Mouse (Mus musculus): ENCODE data around the gene Shisa9. TPM values are rescaled to one million over a fixed set of nuclear protein-coding genes. Genes with fewer than 3 reads are reported as not detected.

Gene Shisa9
- polyA plus RNA-seq, 1 experiment: 0.05 TPM

GRCm38 (mm10) chr16:12259361-12259760 lies 275.4 kb downstream of the Shisa9 start:
- DNase-seq (ENCODE audit: low read depth in 1 of 2, low spot score in 2 of 2): no peak
- no peaks in the 10 kb centered on the region for H3K36me3 ChIP-seq (ENCODE audit: control insufficient read depth, insufficient read depth, low read length)
- no peak overlapping the region for H3K27ac ChIP-seq (ENCODE audit: insufficient read depth, low read length)
- H3K27me3 ChIP-seq (ENCODE audit: control insufficient read depth, insufficient read depth, low read length): no peaks in the 10 kb centered on the region
- H3K4me1 ChIP-seq (ENCODE audit: control insufficient read depth, insufficient read depth, insufficient read length): no peaks in the 10 kb centered on the region
- TF ChIP-seq CTCF (IDR thresholded peaks at IDR 0.05; ENCODE audit: extremely low read depth, insufficient read depth, insufficient read length, insufficient replicate concordance) (no peak), POLR2A (IDR thresholded peaks at IDR 0.05; ENCODE audit: low read depth, low read length) (no peak)
- H3K4me3 ChIP-seq (ENCODE audit: extremely low read depth, insufficient read depth, insufficient read length): no peak overlapping the region
- WGBS: 66% methylated on average over 2 of the region's 2 CpGs

- H3K4me3 ChIP-seq (ENCODE audit: extremely low read depth, insufficient read depth, insufficient read length): no peak overlapping the region
- 91% methylated on average over 2 of the region's 2 CpGs for WGBS
- H3K27ac ChIP-seq (ENCODE audit: insufficient read depth, low read length): no peak overlapping the region
- no peak for DNase-seq (ENCODE audit: low read depth in 1 of 2, low spot score in 2 of 2)
- H3K4me1 ChIP-seq (ENCODE audit: control insufficient read depth, insufficient read depth, insufficient read length): no peaks in the 10 kb centered on the region
- H3K36me3 ChIP-seq (ENCODE audit: control insufficient read depth, insufficient read depth, low read length): no peaks in the 10 kb centered on the region
- H3K27me3 ChIP-seq (ENCODE audit: control insufficient read depth, insufficient read depth, low read length): no peaks in the 10 kb centered on the region
- TF ChIP-seq POLR2A (IDR thresholded peaks at IDR 0.05; ENCODE audit: low read depth, low read length) (no peak), CTCF (IDR thresholded peaks at IDR 0.05; ENCODE audit: extremely low read depth, insufficient read depth, insufficient read length, insufficient replicate concordance) (no peak)
Measured at GRCm38 (mm10) chr16:12265828-12266227, 281.9 kb downstream of the Shisa9 start.

- H3K4me1 ChIP-seq (ENCODE audit: control insufficient read depth, insufficient read depth, insufficient read length): no peaks in the 10 kb centered on the region
- TF ChIP-seq POLR2A (IDR thresholded peaks at IDR 0.05; ENCODE audit: low read depth, low read length) (no peak), CTCF (IDR thresholded peaks at IDR 0.05; ENCODE audit: extremely low read depth, insufficient read depth, insufficient read length, insufficient replicate concordance) (no peak)
- WGBS: 60% methylated on average over 5 of the region's 5 CpGs
Measured at GRCm38 (mm10) chr16:12300523-12300922, 316.6 kb downstream of the Shisa9 start.

DNA sequence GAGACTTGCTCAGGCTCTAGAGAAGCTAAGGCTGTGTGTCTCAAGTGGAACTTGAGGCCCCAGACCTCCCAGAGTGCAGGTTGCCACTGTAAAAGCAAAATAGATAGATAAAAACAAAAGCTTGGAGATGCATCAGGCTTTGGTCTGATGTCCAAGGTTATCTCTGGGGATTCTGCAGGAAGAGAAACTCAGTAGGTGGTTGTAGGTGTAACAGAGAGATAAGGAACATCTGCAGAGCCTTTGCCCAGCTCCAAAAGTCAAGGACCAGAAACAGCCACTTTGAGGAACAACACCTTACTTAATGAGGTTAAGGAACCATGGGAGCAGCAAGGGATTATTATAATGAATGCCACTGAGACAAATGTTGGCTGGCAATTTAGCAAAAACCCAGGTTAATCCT lies 319.5 kb downstream of the Shisa9 start:
- Histone ChIP-seq H3K36me3 (ENCODE audit: control insufficient read depth, insufficient read depth, low read length) (no peaks in the 10 kb centered on the region), H3K4me1 (ENCODE audit: control insufficient read depth, insufficient read depth, insufficient read length) (no peaks in the 10 kb centered on the region), H3K27me3 (ENCODE audit: control insufficient read depth, insufficient read depth, low read length) (no peaks in the 10 kb centered on the region), H3K27ac (ENCODE audit: insufficient read depth, low read length) (no peak overlapping the region), H3K4me3 (ENCODE audit: extremely low read depth, insufficient read depth, insufficient read length) (no peak overlapping the region)
- DNase-seq (ENCODE audit: low read depth in 1 of 2, low spot score in 2 of 2): no peak
- no peak for TF ChIP-seq POLR2A (IDR thresholded peaks at IDR 0.05; ENCODE audit: low read depth, low read length)
- no peak for TF ChIP-seq CTCF (IDR thresholded peaks at IDR 0.05; ENCODE audit: extremely low read depth, insufficient read depth, insufficient read length, insufficient replicate concordance)

More at GRCm38 (mm10) chr16:12300523-12300922, 316.6 kb downstream of the Shisa9 start:
- H3K4me3 ChIP-seq (ENCODE audit: extremely low read depth, insufficient read depth, insufficient read length): no peak overlapping the region
- no peaks in the 10 kb centered on the region for H3K27me3 ChIP-seq (ENCODE audit: control insufficient read depth, insufficient read depth, low read length)
- H3K27ac ChIP-seq (ENCODE audit: insufficient read depth, low read length): no peak overlapping the region
- DNase-seq (ENCODE audit: low read depth in 1 of 2, low spot score in 2 of 2): no peak
- H3K36me3 ChIP-seq (ENCODE audit: control insufficient read depth, insufficient read depth, low read length): no peaks in the 10 kb centered on the region

DNA sequence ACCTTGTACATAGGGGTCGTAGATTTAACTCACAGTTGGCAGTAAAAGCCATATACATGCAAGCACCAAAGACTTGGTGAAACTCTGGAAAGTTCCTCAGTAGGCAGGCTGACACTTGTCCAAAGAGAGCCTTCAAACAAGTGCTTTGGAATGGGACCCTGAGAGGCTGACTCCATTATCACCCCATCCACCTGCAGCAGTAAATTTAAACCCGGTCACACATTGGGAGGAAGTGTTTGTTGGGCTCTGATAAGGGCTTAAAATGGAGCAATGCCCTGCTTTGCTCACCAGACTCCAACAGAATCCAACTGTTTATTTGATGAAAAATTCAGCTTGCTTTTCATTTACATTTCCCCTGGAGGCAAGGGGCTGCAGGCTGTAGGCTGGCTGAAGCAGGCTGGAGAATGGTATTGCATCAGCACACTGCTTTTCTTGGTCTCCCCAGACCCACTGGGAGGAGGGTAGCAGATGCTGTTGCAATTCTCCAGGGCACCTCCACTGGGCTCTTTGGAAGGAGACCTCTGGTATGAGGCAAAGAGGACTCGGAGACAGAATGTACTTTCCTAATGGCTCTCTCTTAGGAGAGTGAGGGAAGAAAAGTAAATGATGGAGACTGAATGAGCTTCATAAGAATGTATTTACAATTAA lies 323.5 kb downstream of the Shisa9 start:
- no peak for DNase-seq (ENCODE audit: low read depth in 1 of 2, low spot score in 2 of 2)
- no peak overlapping the region for H3K27ac ChIP-seq (ENCODE audit: insufficient read depth, low read length)
- WGBS: 49% methylated on average over 3 of the region's 3 CpGs
- no peaks in the 10 kb centered on the region for H3K36me3 ChIP-seq (ENCODE audit: control insufficient read depth, insufficient read depth, low read length)
- TF ChIP-seq POLR2A (IDR thresholded peaks at IDR 0.05; ENCODE audit: low read depth, low read length): no peak
- no peak for TF ChIP-seq CTCF (IDR thresholded peaks at IDR 0.05; ENCODE audit: extremely low read depth, insufficient read depth, insufficient read length, insufficient replicate concordance)
- no peaks in the 10 kb centered on the region for H3K27me3 ChIP-seq (ENCODE audit: control insufficient read depth, insufficient read depth, low read length)
- H3K4me1 ChIP-seq (ENCODE audit: control insufficient read depth, insufficient read depth, insufficient read length): no peaks in the 10 kb centered on the region
- H3K4me3 ChIP-seq (ENCODE audit: extremely low read depth, insufficient read depth, insufficient read length): no peak overlapping the region

- Histone ChIP-seq H3K4me3 (ENCODE audit: extremely low read depth, insufficient read depth, insufficient read length) (no peak overlapping the region), H3K4me1 (ENCODE audit: control insufficient read depth, insufficient read depth, insufficient read length) (no peaks in the 10 kb centered on the region), H3K27me3 (ENCODE audit: control insufficient read depth, insufficient read depth, low read length) (no peaks in the 10 kb centered on the region), H3K27ac (ENCODE audit: insufficient read depth, low read length) (no peak overlapping the region), H3K36me3 (ENCODE audit: control insufficient read depth, insufficient read depth, low read length) (no peaks in the 10 kb centered on the region)
- TF ChIP-seq POLR2A (IDR thresholded peaks at IDR 0.05; ENCODE audit: low read depth, low read length) (no peak), CTCF (IDR thresholded peaks at IDR 0.05; ENCODE audit: extremely low read depth, insufficient read depth, insufficient read length, insufficient replicate concordance) (no peak)
- no peak for DNase-seq (ENCODE audit: low read depth in 1 of 2, low spot score in 2 of 2)
Measured at GRCm38 (mm10) chr16:12309826-12310225, 325.9 kb downstream of the Shisa9 start.

GRCm38 (mm10) chr16:12315627-12316026 lies 331.7 kb downstream of the Shisa9 start:
- no peak overlapping the region for H3K4me3 ChIP-seq (ENCODE audit: extremely low read depth, insufficient read depth, insufficient read length)
- H3K36me3 ChIP-seq (ENCODE audit: control insufficient read depth, insufficient read depth, low read length): no peaks in the 10 kb centered on the region
- H3K27ac ChIP-seq (ENCODE audit: insufficient read depth, low read length): no peak overlapping the region
- H3K27me3 ChIP-seq (ENCODE audit: control insufficient read depth, insufficient read depth, low read length): no peaks in the 10 kb centered on the region
- no peaks in the 10 kb centered on the region for H3K4me1 ChIP-seq (ENCODE audit: control insufficient read depth, insufficient read depth, insufficient read length)
- no peak for TF ChIP-seq POLR2A (IDR thresholded peaks at IDR 0.05; ENCODE audit: low read depth, low read length)
- TF ChIP-seq CTCF (IDR thresholded peaks at IDR 0.05; ENCODE audit: extremely low read depth, insufficient read depth, insufficient read length, insufficient replicate concordance): no peak
- no peak for DNase-seq (ENCODE audit: low read depth in 1 of 2, low spot score in 2 of 2)

Other genes starting within 250 kb of the Shisa9 start
- gene Cpped1, start 74.7 kb upstream of the Shisa9 start, polyA plus RNA-seq (2012; rRNA removed): 4.3 and 4.4 TPM in 2 replicates

Measured in spleen, adult 2 months (tissue).